Mouse (Mus musculus) stomach, postnatal 0 days (tissue): ENCODE results near the gene Slc25a23. TPM values are rescaled to one million over a fixed set of nuclear protein-coding genes. Genes with fewer than 3 reads are reported as not detected.
A peak's percentile ranks its signal among the peaks of the same experiment; 100 is the strongest.
"Not testable (repeated sequence)": the region's sequence is repeated elsewhere in the genome, so short reads cannot be mapped to it uniquely, and the experiment has no call there.

Source experiments
- ATAC-seq: fragments of 200-750 bp; cut with Nextera tagmentation; 2 replicates; pipeline ENCODE4 v1.8.0; 2017; ENCODE audit not compliant: low FRiP score, low TSS enrichment
- DNase-seq: peaks from one replicate; pipeline ENCODE4 v3.0.0-alpha.2; 2016; ENCODE audit warnings: low spot score
- H3K27ac ChIP-seq: fragments of 300-500 bp; sonication (generic); replicated peaks from 2 replicates; pipeline ENCODE4 v1.5.1; 2014; ENCODE audit warnings: mild to moderate bottlenecking, control low read depth
- H3K27me3 ChIP-seq: fragments of 300-500 bp; sonication (generic); 2 replicates; pipeline ENCODE4 v1.6.1; 2014; ENCODE audit warnings: low read length; ENCODE audit not compliant: control insufficient read depth, insufficient read depth
- H3K36me3 ChIP-seq: fragments of 300-500 bp; sonication (generic); 2 replicates; pipeline ENCODE4 v1.6.1; 2014; ENCODE audit warnings: low read length, mixed read lengths; ENCODE audit not compliant: control insufficient read depth, insufficient read depth
- H3K4me1 ChIP-seq: fragments of 300-500 bp; sonication (generic); replicated peaks from 2 replicates; pipeline ENCODE4 v1.6.1; 2014; ENCODE audit warnings: antibody characterized with exemption; ENCODE audit not compliant: control insufficient read depth, insufficient read depth
- H3K4me2 ChIP-seq: fragments of 300-500 bp; sonication (generic); replicated peaks from 2 replicates; pipeline ENCODE4 v1.6.1; 2014; ENCODE audit warnings: low read depth, mild to moderate bottlenecking, control low read depth, moderate library complexity
- H3K4me3 ChIP-seq: fragments of 300-500 bp; sonication (generic); 2 replicates; pipeline ENCODE4 v1.5.1; 2014; ENCODE audit warnings: low read depth, low read length, control low read depth
- H3K9ac ChIP-seq: fragments of 300-500 bp; sonication (generic); 2 replicates; pipeline ENCODE4 v1.6.1; 2014; ENCODE audit warnings: mild to moderate bottlenecking, low read length, control low read depth, mixed read lengths
- H3K9me3 ChIP-seq: fragments of 300-500 bp; sonication (generic); 2 replicates; pipeline ENCODE4 v1.6.1; 2016; ENCODE audit warnings: low read length; ENCODE audit not compliant: control insufficient read depth
- CTCF ChIP-seq: IDR thresholded peaks from 2 replicates; pipeline ENCODE4 v1.5.1; 2016; ENCODE audit warnings: antibody characterized with exemption, low read depth, mild to moderate bottlenecking, moderate library complexity
- EP300 ChIP-seq: optimal IDR thresholded peaks from 2 replicates; pipeline ENCODE3; 2016; ENCODE audit warnings: antibody characterized with exemption
- WGBS: fragments of 180-500 bp; shearing (Covaris S2); extraction: QIAGEN DNeasy Blood & Tissue Kit; methylation state at CpG from one replicate; pipeline ENCODE4 v1.1.7; 2014; 5-methylcytosine and 5-hydroxymethylcytosine counted together
- polyA plus RNA-seq: library from polyadenylated mRNA; unstranded; fragments of >200 nt; fragmentation: Nextera tagmentation; extraction: Ambion mirVana; gene quantifications from 2 replicates; pipeline ENCODE4 v1.2.1, GENCODE M21; 2015

Slc25a23 gene
- polyA plus RNA-seq, 1 experiment from 2014 or later = 3.1 TPM

DNA sequence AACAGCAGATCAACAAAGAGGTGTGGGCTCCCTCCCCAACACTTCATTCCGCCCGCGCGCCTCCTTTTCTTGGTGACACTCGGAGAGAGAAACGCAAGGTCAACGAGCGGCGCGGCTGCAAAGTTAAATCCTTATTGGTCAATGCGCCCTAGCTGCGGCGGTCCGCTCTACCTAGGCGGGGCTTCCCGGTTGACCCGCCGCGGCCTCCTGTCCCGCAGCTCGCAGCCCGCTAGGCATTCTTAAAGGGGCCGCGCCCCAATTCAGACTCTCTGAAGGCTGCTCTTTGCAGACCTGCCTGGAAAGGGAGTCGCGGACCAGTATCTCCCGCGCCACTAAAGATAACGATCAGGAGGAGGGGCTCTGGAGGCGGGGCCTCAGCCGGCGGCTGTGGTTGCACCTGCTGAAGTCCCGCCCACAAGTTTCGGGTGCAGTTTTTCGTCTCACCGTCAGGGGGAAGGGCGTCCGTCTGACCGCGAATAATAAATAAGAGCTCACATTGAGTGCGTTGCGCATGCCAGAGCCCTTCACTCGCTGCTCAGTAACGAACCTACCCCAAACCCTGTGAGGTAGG lies 653 bp upstream of the Slc25a23 start:
- TF ChIP-seq EP300 (no peak), CTCF (peak; percentile 78)
- Histone ChIP-seq H3K27ac (peak overlapping the region; percentile 74; the same call in 1 of the 2 replicates), H3K4me3 (peak overlapping the region; percentile 67), H3K9me3 (no peaks in the 10 kb centered on the region), H3K27me3 (no peaks in the 10 kb centered on the region), H3K36me3 (no peaks in the 10 kb centered on the region), H3K4me2 (peak overlapping the region; percentile 91), H3K9ac (no peak overlapping the region), H3K4me1 (no peaks in the 10 kb centered on the region)
- WGBS = under 1% methylated on average over 44 of the region's 44 CpGs
- ATAC-seq = peak; percentile 87
- peak; percentile 96 for DNase-seq

DNA sequence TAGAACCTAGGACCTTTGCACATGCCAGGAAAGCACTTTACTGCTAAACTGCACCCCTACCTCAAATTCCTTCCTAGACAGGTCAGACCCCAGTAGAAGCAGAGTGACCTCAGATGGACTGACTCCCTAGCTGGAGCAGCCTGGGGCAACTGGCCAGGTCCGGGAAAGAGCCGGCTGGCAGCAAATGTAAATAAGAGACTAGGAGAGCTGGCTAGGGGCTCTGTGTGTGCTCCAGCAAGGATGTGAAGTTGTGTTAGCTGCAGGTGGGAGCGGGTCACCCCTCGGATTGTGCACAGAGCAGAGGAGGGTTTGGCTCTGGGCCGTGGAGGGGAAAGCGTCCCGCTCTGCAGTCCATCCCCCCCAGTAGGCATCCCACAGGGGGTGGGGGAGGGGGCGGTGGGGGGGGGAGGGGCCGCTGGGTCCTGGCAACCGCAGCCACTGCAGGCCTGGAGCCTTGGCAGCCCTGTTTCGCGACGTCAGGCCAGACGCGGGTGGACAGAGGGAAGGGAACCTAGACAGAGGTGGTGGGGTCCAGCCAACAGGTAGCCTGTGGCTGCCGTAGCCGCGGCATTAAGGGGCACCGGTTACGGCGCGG lies 675 bp downstream of the Slc25a23 start, which contains the start of gene Crb3:
Gene Crb3, plus strand, starts transcription at position 215 of the 595 bp plus-strand sequence.
- TF ChIP-seq EP300 (no peak), CTCF (no peak)
- H3K27ac ChIP-seq = peak within 1 kb of the TSS; percentile 65
- no peaks in the 10 kb centered on the region for H3K27me3 ChIP-seq
- no peaks in the 10 kb centered on the region for H3K9me3 ChIP-seq
- 2% methylated on average over 18 of the region's 22 CpGs for WGBS
- H3K4me1 ChIP-seq = no peaks in the 10 kb centered on the region
- H3K4me3 ChIP-seq = peak within 1 kb of the TSS; percentile 67
- peak within 1 kb of the TSS; percentile 74 for H3K9ac ChIP-seq
- ATAC-seq = no peak
- peak within 1 kb of the TSS; percentile 91 for H3K4me2 ChIP-seq
- DNase-seq = peak; percentile 42
- H3K36me3 ChIP-seq = no peaks in the 10 kb centered on the region

DNA sequence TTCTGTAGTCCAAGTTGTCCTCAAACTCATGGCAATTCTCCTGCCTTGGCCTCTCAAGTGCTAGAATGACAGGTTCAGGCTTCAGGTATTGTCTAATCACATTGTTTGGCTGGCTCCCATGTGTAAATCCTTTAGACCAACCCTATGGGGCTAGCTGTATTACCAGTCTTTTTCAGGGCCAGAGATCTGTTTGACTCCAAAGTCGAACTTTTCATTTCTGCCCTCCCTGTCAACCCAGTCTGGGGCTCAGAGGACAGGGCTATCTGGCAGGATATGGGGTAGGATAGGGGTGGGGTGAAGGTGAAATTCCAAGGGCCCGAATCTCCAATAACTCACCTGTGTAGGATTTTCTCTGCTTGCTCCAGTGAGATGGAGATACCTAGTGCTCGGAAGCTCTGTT lies 3.4 kb downstream of the Slc25a23 start:
- 0 out of 2 replicates have a peak, but pooled peaks cover 2% of the 10 kb centered on the region for H3K36me3 ChIP-seq
- no peak overlapping the region for H3K9ac ChIP-seq
- no peaks in the 10 kb centered on the region for H3K4me1 ChIP-seq
- H3K4me3 ChIP-seq = no peak overlapping the region
- no peaks in the 10 kb centered on the region for H3K9me3 ChIP-seq
- no peak overlapping the region for H3K4me2 ChIP-seq
- no peaks in the 10 kb centered on the region for H3K27me3 ChIP-seq
- H3K27ac ChIP-seq = no peak overlapping the region
- TF ChIP-seq CTCF (no peak), EP300 (no peak)
- DNase-seq = no peak
- ATAC-seq = no peak
- WGBS = 80% methylated on average over 3 of the region's 3 CpGs

DNA sequence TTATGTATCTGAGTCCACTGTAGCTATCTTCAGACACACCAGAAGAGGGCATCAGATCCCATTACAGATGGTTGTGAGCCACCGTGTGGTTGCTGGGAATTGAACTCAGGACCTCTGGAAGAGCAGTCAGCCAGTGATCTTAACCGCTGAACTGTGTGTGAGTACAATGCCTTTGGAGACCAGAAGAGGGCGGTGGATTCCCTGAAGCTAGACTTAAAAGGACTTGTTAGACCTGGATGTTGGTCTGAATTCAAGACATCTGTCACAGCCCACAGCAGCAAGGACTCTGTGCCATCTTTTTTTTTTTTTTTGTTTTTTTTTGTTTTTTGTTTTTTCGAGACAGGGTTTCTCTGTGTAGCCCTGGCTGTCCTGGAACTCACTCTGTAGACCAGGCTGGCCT lies 8.0 kb downstream of the Slc25a23 start:
- not testable (repeated sequence) for ATAC-seq, H3K4me2 ChIP-seq, H3K4me1 ChIP-seq, H3K9me3 ChIP-seq, H3K4me3 ChIP-seq, H3K9ac ChIP-seq, H3K27ac ChIP-seq, DNase-seq, H3K36me3 ChIP-seq, H3K27me3 ChIP-seq
- peak; percentile 50 for TF ChIP-seq CTCF
- 85% methylated on average over 4 of the region's 4 CpGs for WGBS

DNA sequence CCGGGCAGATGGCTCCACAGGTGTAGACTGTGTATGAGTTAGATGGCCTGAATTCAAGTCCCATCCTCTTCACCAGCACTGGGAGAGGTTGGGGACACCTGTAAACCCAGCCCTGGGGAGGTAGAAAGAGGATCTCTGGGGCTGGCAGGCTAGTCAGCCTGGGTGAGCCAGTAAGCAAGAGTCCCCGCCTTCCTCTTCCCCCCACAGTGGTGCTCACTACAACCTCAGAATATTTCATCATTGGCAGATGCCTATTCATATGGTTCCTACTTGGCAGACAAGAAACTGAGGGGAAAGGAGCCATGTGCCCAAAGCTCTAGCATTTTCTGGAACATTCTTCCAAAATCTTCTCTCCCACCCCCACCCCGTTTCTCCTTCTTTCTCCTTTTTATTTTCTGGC lies 10.8 kb downstream of the Slc25a23 start:
- no peak for TF ChIP-seq CTCF
- TF ChIP-seq EP300 = no peak
- Histone ChIP-seq H3K4me1 (no peaks in the 10 kb centered on the region), H3K27ac (no peak overlapping the region), H3K4me3 (no peak overlapping the region), H3K36me3 (0 out of 2 replicates have a peak, but pooled peaks cover 2% of the 10 kb centered on the region), H3K9ac (no peak overlapping the region), H3K27me3 (no peaks in the 10 kb centered on the region), H3K9me3 (no peaks in the 10 kb centered on the region), H3K4me2 (no peak overlapping the region)
- 94% methylated on average over 3 of the region's 3 CpGs for WGBS
- ATAC-seq (no peak), DNase-seq (no peak)

DNA sequence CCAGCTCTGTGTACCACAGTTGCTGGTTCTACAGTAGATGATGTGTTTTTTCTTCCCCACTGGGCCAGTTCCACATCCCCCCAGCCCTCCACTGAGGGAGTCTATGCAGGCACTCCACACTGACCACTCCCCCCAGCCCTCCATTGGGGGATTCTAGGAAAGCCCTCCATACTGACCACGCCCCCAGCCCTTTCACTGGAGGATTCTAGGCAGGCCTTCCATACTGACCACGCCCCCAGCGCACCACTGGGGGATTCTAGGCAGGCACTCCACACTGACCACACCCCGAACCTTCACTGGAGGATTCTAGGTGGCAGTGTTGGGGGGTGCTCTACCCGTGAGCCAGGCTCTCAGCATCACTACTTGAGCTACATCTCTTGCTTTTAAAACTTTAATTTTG lies 12.3 kb downstream of the Slc25a23 start:
- no peaks in the 10 kb centered on the region for H3K4me1 ChIP-seq
- H3K9me3 ChIP-seq = no peaks in the 10 kb centered on the region
- ATAC-seq (no peak), DNase-seq (no peak)
- H3K36me3 ChIP-seq = no peaks in the 10 kb centered on the region
- no peak overlapping the region for H3K4me3 ChIP-seq
- TF ChIP-seq CTCF (no peak), EP300 (no peak)
- 36% methylated on average over 5 of the region's 5 CpGs for WGBS
- H3K27ac ChIP-seq = no peak overlapping the region
- H3K27me3 ChIP-seq = no peaks in the 10 kb centered on the region
- no peak overlapping the region for H3K4me2 ChIP-seq
- H3K9ac ChIP-seq = no peak overlapping the region
